Mouse (Mus musculus) kidney, postnatal 0 days (tissue): Measurements from ENCODE around the gene Rad9b. TPM values are rescaled to one million over a fixed set of nuclear protein-coding genes. Genes with fewer than 3 reads are reported as not detected.
A peak's percentile ranks its signal among the peaks of the same experiment; 100 is the strongest.

Experiments
- ATAC-seq: fragments of 200-750 bp; cut with Nextera tagmentation; replicated peaks from 2 replicates; pipeline ENCODE4 v1.8.0; 2017; ENCODE audit warnings: low read depth, moderate number of reproducible peaks, moderate TSS enrichment, moderate library complexity; ENCODE audit not compliant: low FRiP score
- DNase-seq: peaks from one replicate; pipeline ENCODE4 v3.0.0-alpha.2; 2016; ENCODE audit warnings: low spot score
- H3K27ac ChIP-seq: fragments of 300-500 bp; sonication (generic); 2 replicates; pipeline ENCODE4 v1.5.1; 2014; ENCODE audit warnings: mild to moderate bottlenecking
- H3K27me3 ChIP-seq: fragments of 300-500 bp; sonication (generic); 2 replicates; pipeline ENCODE4 v1.6.1; 2014; ENCODE audit warnings: low read length, mixed read lengths; ENCODE audit not compliant: insufficient read depth
- H3K36me3 ChIP-seq: fragments of 300-500 bp; sonication (generic); 2 replicates; pipeline ENCODE4 v1.6.1; 2014; ENCODE audit warnings: low read length, mixed read lengths; ENCODE audit not compliant: insufficient read depth
- H3K4me1 ChIP-seq: fragments of 300-500 bp; sonication (generic); replicated peaks from 2 replicates; pipeline ENCODE4 v1.6.1; 2014; ENCODE audit warnings: antibody characterized with exemption, low read length, mixed read lengths; ENCODE audit not compliant: insufficient read depth
- H3K4me2 ChIP-seq: fragments of 300-500 bp; sonication (generic); 2 replicates; pipeline ENCODE4 v1.6.1; 2014; ENCODE audit warnings: mild to moderate bottlenecking, low read length, moderate library complexity, mixed read lengths
- H3K4me3 ChIP-seq: fragments of 300-500 bp; sonication (generic); replicated peaks from 2 replicates; pipeline ENCODE4 v1.5.1; 2014; ENCODE audit warnings: low read depth, low read length
- H3K9ac ChIP-seq: fragments of 300-500 bp; sonication (generic); 2 replicates; pipeline ENCODE4 v1.6.1; 2014; ENCODE audit warnings: low read depth, low read length
- H3K9me3 ChIP-seq: fragments of 300-500 bp; sonication (generic); replicated peaks from 2 replicates; pipeline ENCODE4 v1.6.1; 2016; ENCODE audit warnings: low read length, inconsistent platforms, mixed read lengths
- CTCF ChIP-seq: IDR thresholded peaks from 2 replicates; pipeline ENCODE4 v1.5.1; 2016; ENCODE audit warnings: antibody characterized with exemption, low read depth, mild to moderate bottlenecking, moderate library complexity
- WGBS: fragments of 180-500 bp; shearing (Covaris S2); extraction: QIAGEN DNeasy Blood & Tissue Kit; methylation state at CpG from one replicate; pipeline ENCODE4 v1.1.7; 2014; 5-methylcytosine and 5-hydroxymethylcytosine counted together
- polyA plus RNA-seq: library from polyadenylated mRNA; unstranded; fragments of >200 nt; fragmentation: Nextera tagmentation; extraction: Ambion mirVana; gene quantifications from 2 replicates; pipeline ENCODE4 v1.2.1, GENCODE M21; 2015

Gene Rad9b
- polyA plus RNA-seq, 1 experiment from 2014 or later = 11.8 TPM

- Histone ChIP-seq H3K9me3 (no peaks in the 10 kb centered on the region), H3K4me2 (peak overlapping the region; percentile 63), H3K9ac (peak overlapping the region; percentile 70), H3K27ac (peak overlapping the region; percentile 91), H3K36me3 (peaks cover 9% of the 10 kb centered on the region; the same call in 1 of the 2 replicates), H3K4me3 (peak overlapping the region; percentile 79), H3K4me1 (peaks cover 7% of the 10 kb centered on the region; the same call in 1 of the 2 replicates), H3K27me3 (no peaks in the 10 kb centered on the region)
- ATAC-seq = no peak
- 7% methylated on average over 5 of the region's 5 CpGs for WGBS
- DNase-seq = no peak
- no peak for TF ChIP-seq CTCF
These were observed 18.8 kb upstream of the Rad9b start for GRCm38 (mm10) chr5:122372878-122373277.

DNA sequence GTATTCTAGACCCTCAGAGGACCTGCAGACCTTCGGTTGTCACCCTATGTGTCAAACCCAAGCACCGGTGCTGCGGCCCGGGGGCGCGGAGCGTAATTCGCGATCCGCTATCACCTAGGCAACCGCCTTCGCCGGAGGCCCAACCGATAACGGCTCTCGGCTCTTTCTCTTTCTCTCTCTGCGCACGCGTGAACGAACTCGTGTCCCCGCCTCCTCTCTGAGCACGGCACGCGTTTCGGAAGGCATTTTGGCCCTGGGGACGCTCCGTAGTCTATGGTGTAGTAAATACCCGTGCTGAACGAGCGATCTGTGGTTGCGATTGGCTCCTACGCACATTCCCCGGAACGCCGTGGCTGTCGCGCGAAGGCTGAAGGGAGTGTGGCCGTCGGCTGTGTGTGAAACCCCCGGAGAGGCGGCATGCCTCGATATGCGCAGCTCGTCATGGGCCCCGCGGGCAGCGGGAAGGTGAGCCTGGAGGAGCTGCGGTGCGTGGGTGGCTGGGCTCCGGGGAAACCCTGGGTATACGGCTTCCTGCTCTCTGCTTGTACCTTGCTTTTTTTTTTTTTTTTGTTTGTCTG is 18.2 kb upstream of the Rad9b start, which contains the start of gene Fam216a:
Gene Fam216a (minus strand): TSS at position 173 of the 578 bp plus-strand sequence.
- Histone ChIP-seq H3K27me3 (no peaks in the 10 kb centered on the region), H3K4me1 (peaks cover 7% of the 10 kb centered on the region; the same call in 1 of the 2 replicates), H3K9ac (peak within 1 kb of the TSS; percentile 70), H3K4me2 (peak within 1 kb of the TSS; percentile 63), H3K36me3 (peaks cover 14% of the 10 kb centered on the region; the same call in 1 of the 2 replicates), H3K27ac (peak within 1 kb of the TSS; percentile 91), H3K4me3 (peak within 1 kb of the TSS; percentile 79), H3K9me3 (no peaks in the 10 kb centered on the region)
- ATAC-seq (peak; percentile 92), DNase-seq (peak; percentile 99)
- no peak for TF ChIP-seq CTCF
- WGBS = under 1% methylated on average over 53 of the region's 53 CpGs

- H3K27me3 ChIP-seq = no peaks in the 10 kb centered on the region
- no peak for TF ChIP-seq CTCF
- ATAC-seq = peak; percentile 78
- H3K27ac ChIP-seq = peak within 1 kb of the TSS; percentile 91
- WGBS = 1% methylated on average over 36 of the region's 46 CpGs
- H3K4me2 ChIP-seq = peak within 1 kb of the TSS; percentile 63
- H3K9me3 ChIP-seq = no peaks in the 10 kb centered on the region
- H3K4me3 ChIP-seq = peak within 1 kb of the TSS; percentile 79
- DNase-seq = peak; percentile 52
- peak within 1 kb of the TSS; percentile 70 for H3K9ac ChIP-seq
- H3K36me3 ChIP-seq = peaks cover 18% of the 10 kb centered on the region; the same call in 1 of the 2 replicates
- peaks cover 7% of the 10 kb centered on the region; the same call in 1 of the 2 replicates for H3K4me1 ChIP-seq
These were observed 17.7 kb upstream of the Rad9b start, which contains the start of gene Gpn3 for GRCm38 (mm10) chr5:122371591-122372191. Gpn3 (plus strand) TSS chr5:122371876.

GRCm38 (mm10) chr5:122354492-122355067 is 547 bp upstream of the Rad9b start:
- H3K36me3 ChIP-seq = no peaks in the 10 kb centered on the region
- no peaks in the 10 kb centered on the region for H3K27me3 ChIP-seq
- under 1% methylated on average over 41 of the region's 57 CpGs for WGBS
- no peaks in the 10 kb centered on the region for H3K9me3 ChIP-seq
- H3K27ac ChIP-seq = peak overlapping the region; percentile 82
- DNase-seq (no peak), ATAC-seq (peak; percentile 84)
- H3K4me1 ChIP-seq = peaks cover 7% of the 10 kb centered on the region; the same call in 1 of the 2 replicates
- peak overlapping the region; percentile 89 for H3K4me3 ChIP-seq
- TF ChIP-seq CTCF = no peak
- peak overlapping the region; percentile 93 for H3K9ac ChIP-seq
- H3K4me2 ChIP-seq = peak overlapping the region; percentile 80

GRCm38 (mm10) chr5:122345777-122346176 is 8.3 kb downstream of the Rad9b start:
- Histone ChIP-seq H3K9me3 (no peaks in the 10 kb centered on the region), H3K4me1 (no peaks in the 10 kb centered on the region), H3K9ac (no peak overlapping the region), H3K27ac (no peak overlapping the region), H3K4me2 (no peak overlapping the region), H3K4me3 (no peak overlapping the region), H3K27me3 (no peaks in the 10 kb centered on the region), H3K36me3 (no peaks in the 10 kb centered on the region)
- DNase-seq (no peak), ATAC-seq (no peak)
- TF ChIP-seq CTCF = peak; percentile 11; the same call in 1 of the 2 replicates
- WGBS = 81% methylated on average over 4 of the region's 4 CpGs

- WGBS = 9% methylated on average over 5 of the region's 5 CpGs
- Histone ChIP-seq H3K27me3 (no peaks in the 10 kb centered on the region), H3K4me2 (no peak overlapping the region), H3K36me3 (no peaks in the 10 kb centered on the region), H3K4me3 (no peak overlapping the region), H3K9me3 (no peaks in the 10 kb centered on the region), H3K9ac (no peak overlapping the region), H3K4me1 (no peaks in the 10 kb centered on the region), H3K27ac (no peak overlapping the region)
- ATAC-seq (0 out of 2 replicates have a peak, but pooled peaks have one; percentile 66), DNase-seq (peak; percentile 87)
- TF ChIP-seq CTCF = peak; percentile 92
These were observed 9.8 kb downstream of the Rad9b start for GRCm38 (mm10) chr5:122344260-122344659.
